Comparison of ENCODE assay signal across 10 mouse cellular contexts in genomic region chr12:16157896-16158295, GRCm38 (mm10).
A peak's percentile ranks its signal among the peaks of the same experiment; 100 is the strongest.
DNase-seq lines count a peak whose midpoint lies in the region; ATAC-seq and TF ChIP-seq lines count a peak whose summit lies in the region.
"Had no signal": no experiment of that assay in that cellular context is flagged by ENCODE, and none has a peak within 500 bp of the region (broad histone marks: within the 10 kb centered on the region; RNA-seq: fewer than 3 reads in every experiment).

No protein-coding gene starts in this region.

- TF ChIP-seq CTCF in hindbrain, postnatal 0 days (IDR thresholded peaks at IDR 0.05; ENCODE audit: low read depth), result no peak

- H3K27me3 ChIP-seq in hindbrain, postnatal 0 days (ENCODE audit: insufficient read depth, low read length), result no peaks in the 10 kb centered on the region
- no peaks in the 10 kb centered on the region for H3K27me3 ChIP-seq in hindbrain, embryonic 11.5 days (ENCODE audit: control insufficient read depth, insufficient read depth, low read length)
- H3K27me3 ChIP-seq: embryonic facial prominence, embryonic 15.5 days had no signal

- H3K9me3 ChIP-seq in hindbrain, postnatal 0 days (ENCODE audit: low read length), result no peaks in the 10 kb centered on the region
- H3K9me3 ChIP-seq in hindbrain, embryonic 11.5 days (ENCODE audit: control insufficient read depth, low read length), result no peaks in the 10 kb centered on the region
- H3K9me3 ChIP-seq: embryonic facial prominence, embryonic 15.5 days had no signal

- H3K9ac ChIP-seq in hindbrain, postnatal 0 days (replicated peaks; ENCODE audit: low read length), result no peak overlapping the region
- H3K9ac ChIP-seq in hindbrain, embryonic 11.5 days (ENCODE audit: low read depth, low read length), result no peak overlapping the region
- H3K9ac ChIP-seq: embryonic facial prominence, embryonic 15.5 days had no signal

- H3K4me2 ChIP-seq in hindbrain, postnatal 0 days (ENCODE audit: low read depth, low read length), result 0 out of 2 replicates have a peak overlapping the region, but pooled peaks have one; percentile 8
- no peak overlapping the region for H3K4me2 ChIP-seq in hindbrain, embryonic 11.5 days (replicated peaks; ENCODE audit: low read depth, low read length)
- H3K4me2 ChIP-seq: embryonic facial prominence, embryonic 15.5 days; liver, embryonic 11.5 days had no signal

- peak; percentile 72 for ATAC-seq in hindbrain, postnatal 0 days
- ATAC-seq in hindbrain, embryonic 11.5 days (ENCODE audit: low FRiP score), result no peak

- no peak overlapping the region for H3K4me3 ChIP-seq in hindbrain, postnatal 0 days (ENCODE audit: low read length)
- H3K4me3 ChIP-seq in hindbrain, embryonic 11.5 days (ENCODE audit: low read depth, low read length), result no peak overlapping the region
- H3K4me3 ChIP-seq: embryonic facial prominence, embryonic 15.5 days had no signal

- H3K27ac ChIP-seq in hindbrain, postnatal 0 days, result peak overlapping the region; percentile 51; the same call in 1 of the 2 replicates
- H3K27ac ChIP-seq in hindbrain, embryonic 11.5 days (ENCODE audit: low read depth, low read length), result no peak overlapping the region
- H3K27ac ChIP-seq: embryonic facial prominence, embryonic 15.5 days had no signal

- peak; percentile 85 for DNase-seq in hindbrain, postnatal 0 days (ENCODE audit: low spot score)
- DNase-seq in hindbrain, embryonic 11.5 days (ENCODE audit: low spot score), result no peak
- DNase-seq in MN1 (ENCODE audit: low spot score), result peak; percentile 48
- peak; percentile 84 for DNase-seq in adrenal gland, postnatal 14 days
- peak; percentile 66 for DNase-seq in gastrocnemius, postnatal 10 days
- no peak for DNase-seq in right cerebral cortex, postnatal 4 days
- no peak for DNase-seq in frontal cortex, postnatal 25 days (ENCODE audit: low spot score in 2 of 2)
- DNase-seq in spleen, adult 18-20 months, result no peak

- WGBS in hindbrain, postnatal 0 days, result 24% methylated on average over 7 of the region's 7 CpGs
- WGBS in hindbrain, embryonic 11.5 days, result 87% methylated on average over 7 of the region's 7 CpGs

- no peaks in the 10 kb centered on the region for H3K36me3 ChIP-seq in hindbrain, postnatal 0 days (ENCODE audit: insufficient read depth, low read length)
- H3K36me3 ChIP-seq in hindbrain, embryonic 11.5 days (ENCODE audit: control insufficient read depth, insufficient read depth, low read length), result no peaks in the 10 kb centered on the region
- H3K36me3 ChIP-seq: embryonic facial prominence, embryonic 15.5 days had no signal

- peaks cover 15% of the 10 kb centered on the region for H3K4me1 ChIP-seq in hindbrain, postnatal 0 days (ENCODE audit: insufficient read depth, low read length)
- H3K4me1 ChIP-seq in hindbrain, embryonic 11.5 days (replicated peaks; ENCODE audit: control insufficient read depth, insufficient read depth, low read length), result no peaks in the 10 kb centered on the region

Comparison
In these comparisons a context has a peak if more than half of its experiments do, and no peak if none do; other contexts are left out.
1. DNase-seq: peak in hindbrain, postnatal 0 days (single experiment), MN1 (single experiment), adrenal gland, postnatal 14 days (single experiment) and gastrocnemius, postnatal 10 days (single experiment); none in hindbrain, embryonic 11.5 days (single experiment), right cerebral cortex, postnatal 4 days (single experiment), frontal cortex, postnatal 25 days (0 of 2) and spleen, adult 18-20 months (0 of 2).